Mouse (Mus musculus): Measurements from ENCODE around the gene Prrt1. TPM values are rescaled to one million over a fixed set of nuclear protein-coding genes. Genes with fewer than 3 reads are reported as not detected.

Gene Prrt1
- polyA plus RNA-seq, 1 experiment from 2014 or later: 0.14 TPM

DNA sequence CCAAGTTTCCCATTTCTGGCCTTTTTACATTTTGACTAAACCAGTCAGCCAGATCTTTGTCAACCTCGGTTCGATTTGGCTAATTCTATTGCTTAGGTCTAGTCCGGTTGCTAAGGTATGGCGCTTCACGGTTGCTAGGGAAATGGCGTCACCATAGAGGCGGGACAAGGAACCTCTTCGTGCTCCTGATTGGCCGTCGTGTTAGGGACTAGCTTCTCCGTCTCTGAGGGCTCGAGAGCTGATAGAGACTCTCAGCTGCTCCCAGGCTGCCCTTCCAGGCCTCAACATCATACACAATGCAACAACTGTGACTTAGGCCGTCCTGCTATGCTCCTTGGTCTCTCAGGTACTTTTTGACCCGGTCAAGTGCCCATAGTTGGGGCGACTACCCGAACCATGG lies 15.3 kb downstream of the Prrt1 start, which contains the start of gene Fkbpl:
Gene Fkbpl, plus strand, starts transcription at position 157 of the 400 bp plus-strand sequence.
- Histone ChIP-seq H3K4me2 (peak within 1 kb of the TSS; percentile 76), H3K9me3 (ENCODE audit: low read depth, low read length) (no peaks in the 10 kb centered on the region), H3K27ac (ENCODE audit: low read depth) (peak within 1 kb of the TSS; percentile 44), H3K27me3 (ENCODE audit: insufficient read depth, low read length) (no peaks in the 10 kb centered on the region), H3K4me1 (ENCODE audit: insufficient read depth) (peaks cover 10% of the 10 kb centered on the region), H3K36me3 (ENCODE audit: insufficient read depth) (peaks cover 17% of the 10 kb centered on the region), H3K9ac (peak within 1 kb of the TSS; percentile 55), H3K4me3 (ENCODE audit: low read depth, low read length) (peak within 1 kb of the TSS; percentile 53)
- DNase-seq: peak; percentile 99
- TF ChIP-seq CTCF (IDR thresholded peaks at IDR 0.05; ENCODE audit: low read depth): no peak
- ATAC-seq (ENCODE audit: insufficient read depth): peak; percentile 74
- WGBS: 0% methylated on average over 16 of the region's 16 CpGs

DNA sequence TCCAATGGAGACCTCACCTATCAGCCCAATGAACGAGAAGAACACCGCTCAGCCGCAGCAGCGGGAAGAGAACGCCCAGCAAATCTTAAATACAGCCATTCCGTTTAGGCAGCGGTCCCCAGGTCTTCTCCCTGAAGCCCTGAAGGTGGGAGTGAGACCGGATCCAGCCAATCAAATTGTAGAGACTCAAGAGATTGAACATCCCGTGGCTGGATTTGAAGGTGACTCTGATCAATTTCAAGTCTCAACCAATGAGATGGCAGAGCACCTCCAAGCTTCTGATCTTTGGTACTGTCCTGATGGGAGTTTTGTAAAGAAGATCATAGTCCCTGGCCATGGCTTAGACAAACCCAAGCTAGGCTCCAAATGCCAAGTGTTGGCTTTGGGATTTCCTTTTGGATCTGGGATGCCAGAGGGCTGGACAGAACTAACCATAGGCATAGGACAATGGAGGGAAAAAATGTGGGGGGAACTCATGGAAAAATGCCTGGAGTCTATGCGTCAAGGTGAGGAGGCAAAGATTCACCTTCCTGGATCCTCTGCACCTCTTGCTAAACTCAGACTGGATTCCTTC lies 16.0 kb downstream of the Prrt1 start:
- Histone ChIP-seq H3K9me3 (ENCODE audit: low read depth, low read length) (no peaks in the 10 kb centered on the region), H3K4me3 (ENCODE audit: low read depth, low read length) (peak overlapping the region; percentile 53), H3K36me3 (ENCODE audit: insufficient read depth) (peaks cover 22% of the 10 kb centered on the region), H3K27ac (ENCODE audit: low read depth) (peak overlapping the region; percentile 44), H3K27me3 (ENCODE audit: insufficient read depth, low read length) (no peaks in the 10 kb centered on the region), H3K9ac (peak overlapping the region; percentile 55), H3K4me2 (peak overlapping the region; percentile 76), H3K4me1 (ENCODE audit: insufficient read depth) (peaks cover 10% of the 10 kb centered on the region)
- DNase-seq (no peak), ATAC-seq (ENCODE audit: insufficient read depth) (no peak)
- no peak for TF ChIP-seq CTCF (IDR thresholded peaks at IDR 0.05; ENCODE audit: low read depth)
- WGBS: 38% methylated on average over 10 of the region's 10 CpGs

DNA sequence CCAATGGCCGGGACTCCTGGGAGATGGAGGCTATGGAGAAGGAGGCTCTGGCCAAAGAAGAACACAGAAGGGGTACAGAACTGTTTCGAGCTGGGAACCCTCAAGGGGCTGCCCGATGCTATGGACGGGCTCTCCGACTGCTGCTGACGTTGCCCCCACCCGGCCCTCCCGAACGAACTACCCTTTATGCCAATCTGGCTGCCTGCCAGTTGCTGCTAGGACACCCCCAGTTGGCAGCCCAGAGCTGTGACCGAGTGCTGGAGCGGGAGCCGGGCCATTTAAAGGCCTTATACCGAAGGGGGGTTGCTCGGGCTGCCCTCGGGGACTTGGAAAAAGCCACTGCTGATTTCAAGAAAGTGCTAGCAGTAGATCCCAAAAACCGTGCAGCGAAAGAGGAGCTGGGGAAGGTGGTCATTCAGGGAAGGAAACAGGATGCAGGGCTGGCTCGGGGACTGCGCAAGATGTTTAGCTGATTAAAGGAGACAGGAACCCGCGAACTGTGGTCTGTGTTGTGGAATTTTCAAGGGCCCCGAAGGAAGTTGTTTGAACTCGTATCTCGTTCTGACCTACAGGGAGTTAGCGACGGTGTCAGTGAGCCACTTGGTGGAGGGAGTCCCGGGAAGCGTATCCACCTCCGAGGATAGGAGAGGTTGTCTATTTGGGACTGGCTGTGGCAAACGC lies 16.6 kb downstream of the Prrt1 start:
- Histone ChIP-seq H3K36me3 (ENCODE audit: insufficient read depth) (peaks cover 29% of the 10 kb centered on the region), H3K4me2 (peak overlapping the region; percentile 43), H3K27me3 (ENCODE audit: insufficient read depth, low read length) (no peaks in the 10 kb centered on the region), H3K27ac (ENCODE audit: low read depth) (no peak overlapping the region), H3K4me3 (ENCODE audit: low read depth, low read length) (peak overlapping the region; percentile 91; the same call in 1 of the 2 replicates), H3K4me1 (ENCODE audit: insufficient read depth) (peaks cover 10% of the 10 kb centered on the region), H3K9ac (no peak overlapping the region), H3K9me3 (ENCODE audit: low read depth, low read length) (no peaks in the 10 kb centered on the region)
- 83% methylated on average over 30 of the region's 30 CpGs for WGBS
- TF ChIP-seq CTCF (IDR thresholded peaks at IDR 0.05; ENCODE audit: low read depth): no peak
- ATAC-seq (ENCODE audit: insufficient read depth) (no peak), DNase-seq (no peak)

DNA sequence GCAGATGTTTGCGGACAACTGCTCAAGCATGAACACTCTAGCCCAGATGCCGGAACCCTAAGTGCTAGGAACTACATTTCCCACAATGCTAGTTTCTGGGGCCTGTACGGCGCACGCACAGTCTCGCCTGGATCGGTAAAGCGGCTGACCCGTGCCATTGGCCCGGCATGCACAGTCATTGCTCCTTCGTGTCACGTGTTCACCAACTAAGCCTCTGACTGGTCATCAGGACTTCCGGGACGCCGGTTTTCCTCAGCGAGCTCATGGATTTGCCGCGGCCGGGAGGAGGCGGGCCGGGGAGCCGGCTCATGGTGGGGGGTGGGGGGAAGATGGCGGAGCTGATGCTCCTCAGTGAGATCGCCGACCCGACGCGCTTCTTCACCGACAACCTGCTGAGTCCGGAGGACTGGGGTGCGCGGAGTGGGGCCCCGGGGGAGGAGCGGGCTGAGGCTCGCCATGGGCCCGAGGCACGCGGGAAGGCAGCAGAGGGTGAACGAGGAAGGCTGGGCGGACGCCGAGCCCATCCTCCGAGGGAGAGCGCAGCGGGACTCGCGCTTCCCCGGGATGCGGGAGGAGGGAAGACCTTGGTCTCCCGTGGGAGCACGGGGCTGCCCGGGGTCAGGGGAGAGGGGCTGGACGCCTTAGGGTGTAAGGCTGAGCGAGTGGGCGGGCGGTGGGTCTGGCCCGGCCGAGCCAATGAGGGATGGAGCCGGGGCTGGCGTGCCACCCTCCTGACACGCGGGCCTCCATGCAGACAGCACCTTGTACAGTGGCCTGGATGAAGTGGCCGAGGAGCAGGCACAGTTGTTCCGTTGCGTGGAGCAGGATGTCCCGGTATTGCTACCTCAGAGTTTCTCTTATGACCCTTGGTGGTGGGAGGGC lies 17.8 kb downstream of the Prrt1 start, which contains the start of gene Atf6b:
Gene Atf6b, plus strand, starts transcription at position 241 of the 882 bp plus-strand sequence.
- H3K4me2 ChIP-seq: peak within 1 kb of the TSS; percentile 88
- H3K4me3 ChIP-seq (ENCODE audit: low read depth, low read length): peak within 1 kb of the TSS; percentile 91
- H3K27me3 ChIP-seq (ENCODE audit: insufficient read depth, low read length): no peaks in the 10 kb centered on the region
- ATAC-seq (ENCODE audit: insufficient read depth): peak; percentile 97
- peak within 1 kb of the TSS; percentile 56; the same call in 1 of the 2 replicates for H3K27ac ChIP-seq (ENCODE audit: low read depth)
- WGBS: under 1% methylated on average over 66 of the region's 66 CpGs
- peak; percentile 98 for DNase-seq
- no peaks in the 10 kb centered on the region for H3K9me3 ChIP-seq (ENCODE audit: low read depth, low read length)
- H3K4me1 ChIP-seq (ENCODE audit: insufficient read depth): peaks cover 10% of the 10 kb centered on the region
- H3K36me3 ChIP-seq (ENCODE audit: insufficient read depth): peaks cover 41% of the 10 kb centered on the region
- no peak for TF ChIP-seq CTCF (IDR thresholded peaks at IDR 0.05; ENCODE audit: low read depth)
- H3K9ac ChIP-seq: peak within 1 kb of the TSS; percentile 78

DNA sequence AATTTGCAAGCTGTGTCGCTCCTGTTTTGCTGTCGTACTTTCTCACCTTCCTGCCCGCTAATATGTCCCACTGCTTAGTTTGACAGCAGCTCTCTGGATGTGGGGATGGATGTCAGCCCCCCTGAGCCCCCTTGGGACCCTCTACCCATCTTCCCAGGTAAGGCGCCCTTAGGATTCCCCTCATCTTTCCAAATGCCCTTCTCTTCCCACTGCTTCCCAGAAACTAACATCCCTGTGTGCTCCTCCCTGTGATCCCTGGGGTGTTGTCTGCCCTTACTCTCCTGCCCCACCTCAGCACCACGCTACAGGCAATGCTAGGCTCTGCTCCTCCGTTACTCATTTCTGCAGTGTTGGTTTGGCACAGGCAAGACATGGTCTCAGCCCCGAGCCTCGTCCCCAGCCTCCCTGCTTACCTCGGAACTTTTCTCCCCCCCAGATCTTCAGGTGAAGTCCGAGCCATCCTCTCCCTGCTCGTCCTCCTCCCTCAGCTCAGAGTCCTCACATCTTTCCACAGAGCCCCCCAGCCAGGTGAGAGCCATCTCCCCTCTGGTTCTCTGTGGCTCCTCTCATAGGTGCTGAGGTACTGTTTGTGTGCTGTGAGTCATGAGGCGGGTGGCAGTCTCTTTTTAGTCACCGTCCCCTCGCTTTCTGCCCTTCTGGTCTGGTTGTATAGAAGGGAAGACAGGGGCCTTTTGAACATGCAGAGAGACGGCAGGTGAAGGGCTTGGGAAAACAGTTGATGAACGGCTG lies 19.0 kb downstream of the Prrt1 start:
- peak overlapping the region; percentile 88 for H3K4me2 ChIP-seq
- H3K9ac ChIP-seq: peak overlapping the region; percentile 78; the same call in 1 of the 2 replicates
- no peak overlapping the region for H3K27ac ChIP-seq (ENCODE audit: low read depth)
- peak overlapping the region; percentile 91 for H3K4me3 ChIP-seq (ENCODE audit: low read depth, low read length)
- peaks cover 52% of the 10 kb centered on the region for H3K36me3 ChIP-seq (ENCODE audit: insufficient read depth)
- WGBS: 76% methylated on average over 16 of the region's 16 CpGs
- H3K4me1 ChIP-seq (ENCODE audit: insufficient read depth): peaks cover 10% of the 10 kb centered on the region
- no peaks in the 10 kb centered on the region for H3K9me3 ChIP-seq (ENCODE audit: low read depth, low read length)
- no peaks in the 10 kb centered on the region for H3K27me3 ChIP-seq (ENCODE audit: insufficient read depth, low read length)
- no peak for DNase-seq
- no peak for TF ChIP-seq CTCF (IDR thresholded peaks at IDR 0.05; ENCODE audit: low read depth)
- ATAC-seq (ENCODE audit: insufficient read depth): no peak

DNA sequence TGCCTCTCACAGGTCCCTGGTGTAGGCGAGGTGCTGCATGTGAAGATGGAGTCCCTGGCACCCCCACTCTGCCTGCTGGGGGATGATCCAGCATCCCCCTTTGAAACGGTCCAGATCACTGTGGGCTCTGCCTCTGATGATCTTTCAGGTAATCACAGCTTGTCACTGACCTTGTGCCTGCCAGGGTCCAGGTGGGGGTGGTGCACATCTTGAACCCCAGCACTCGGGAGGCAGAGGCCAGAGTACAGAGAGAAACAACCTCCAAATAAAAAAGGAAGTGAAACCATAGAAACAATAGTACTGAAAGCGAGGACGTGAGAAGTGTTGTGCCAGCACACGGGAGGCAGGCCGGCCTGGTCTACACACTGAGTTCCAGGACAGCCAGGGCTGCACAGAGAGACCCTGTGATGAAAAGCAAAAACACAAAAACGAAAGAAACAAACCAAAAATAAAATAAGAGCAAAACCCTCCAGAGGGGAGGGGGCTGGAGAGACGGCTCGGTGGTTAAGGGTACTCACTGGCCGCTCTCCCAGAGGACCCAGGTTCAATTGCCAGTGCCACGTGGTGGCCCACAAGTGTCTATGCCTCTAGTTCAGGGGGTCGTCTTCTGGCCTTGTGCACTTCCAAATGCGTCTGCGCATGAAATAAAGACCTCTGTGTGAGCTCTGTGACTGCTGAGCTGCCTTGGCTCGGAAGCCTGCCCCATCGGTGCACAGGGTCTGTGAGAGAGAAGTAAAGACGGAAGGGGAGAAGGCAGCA lies 20.0 kb downstream of the Prrt1 start:
- no peak for ATAC-seq (ENCODE audit: insufficient read depth)
- Histone ChIP-seq H3K4me2 (no peak overlapping the region), H3K4me1 (ENCODE audit: insufficient read depth) (peaks cover 10% of the 10 kb centered on the region), H3K9me3 (ENCODE audit: low read depth, low read length) (no peaks in the 10 kb centered on the region), H3K27me3 (ENCODE audit: insufficient read depth, low read length) (no peaks in the 10 kb centered on the region), H3K9ac (no peak overlapping the region; the same call in 1 of the 2 replicates), H3K27ac (ENCODE audit: low read depth) (no peak overlapping the region), H3K36me3 (ENCODE audit: insufficient read depth) (peaks cover 57% of the 10 kb centered on the region), H3K4me3 (ENCODE audit: low read depth, low read length) (no peak overlapping the region)
- DNase-seq: no peak
- WGBS: 86% methylated on average over 18 of the region's 18 CpGs
- no peak for TF ChIP-seq CTCF (IDR thresholded peaks at IDR 0.05; ENCODE audit: low read depth)

Data from lung, embryonic 14.5 days (tissue).